Mouse (Mus musculus) G1E (cell line): ENCODE data around the gene Plekhg5.
"Not testable (repeated sequence)": the region's sequence is repeated elsewhere in the genome, so short reads cannot be mapped to it uniquely, and the experiment has no call there.

Experiments
- CTCF ChIP-seq: IDR thresholded peaks from 2 replicates; pipeline ENCODE4 v1.5.1; 2012; ENCODE audit warnings: low read depth, low read length, inconsistent platforms, mixed read lengths
- GATA1 ChIP-seq: IDR thresholded peaks from 2 replicates; pipeline ENCODE4 v1.6.1; 2012; ENCODE audit warnings: borderline replicate concordance, low read length, inconsistent platforms, mixed read lengths
- TAL1 ChIP-seq: conservative IDR thresholded peaks from 2 replicates; pipeline ENCODE4 v1.6.1; 2012; ENCODE audit warnings: low read depth, low read length, inconsistent platforms, mixed read lengths

DNA sequence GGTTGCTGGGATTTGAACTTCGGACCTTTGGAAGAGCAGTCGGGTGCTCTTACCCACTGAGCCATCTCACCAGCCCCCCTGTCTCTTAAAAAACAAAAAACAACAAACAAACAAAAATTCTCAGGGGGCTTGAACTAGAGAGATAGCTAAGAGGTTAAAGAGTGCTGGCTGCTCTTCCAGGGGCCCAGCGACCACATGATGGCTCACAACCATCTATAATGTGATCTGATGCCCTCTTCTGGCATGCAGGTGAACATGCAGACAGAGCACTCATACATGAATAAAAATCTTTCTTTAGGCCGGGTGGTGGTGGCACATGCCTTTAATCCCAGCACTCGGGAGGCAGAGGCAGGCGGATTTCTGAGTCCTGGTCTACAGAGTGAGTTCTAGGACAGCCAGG, 35.8 kb upstream of the Plekhg5 start:
- not testable (repeated sequence) for TF ChIP-seq GATA1, CTCF, TAL1
